Mouse (Mus musculus): Measurements from ENCODE around the gene Rbm47. TPM values are rescaled to one million over a fixed set of nuclear protein-coding genes. Genes with fewer than 3 reads are reported as not detected.
A peak's percentile ranks its signal among the peaks of the same experiment; 100 is the strongest.

The Rbm47 gene
- polyA plus RNA-seq, 1 experiment from 2014 or later: 75.0 TPM

DNA sequence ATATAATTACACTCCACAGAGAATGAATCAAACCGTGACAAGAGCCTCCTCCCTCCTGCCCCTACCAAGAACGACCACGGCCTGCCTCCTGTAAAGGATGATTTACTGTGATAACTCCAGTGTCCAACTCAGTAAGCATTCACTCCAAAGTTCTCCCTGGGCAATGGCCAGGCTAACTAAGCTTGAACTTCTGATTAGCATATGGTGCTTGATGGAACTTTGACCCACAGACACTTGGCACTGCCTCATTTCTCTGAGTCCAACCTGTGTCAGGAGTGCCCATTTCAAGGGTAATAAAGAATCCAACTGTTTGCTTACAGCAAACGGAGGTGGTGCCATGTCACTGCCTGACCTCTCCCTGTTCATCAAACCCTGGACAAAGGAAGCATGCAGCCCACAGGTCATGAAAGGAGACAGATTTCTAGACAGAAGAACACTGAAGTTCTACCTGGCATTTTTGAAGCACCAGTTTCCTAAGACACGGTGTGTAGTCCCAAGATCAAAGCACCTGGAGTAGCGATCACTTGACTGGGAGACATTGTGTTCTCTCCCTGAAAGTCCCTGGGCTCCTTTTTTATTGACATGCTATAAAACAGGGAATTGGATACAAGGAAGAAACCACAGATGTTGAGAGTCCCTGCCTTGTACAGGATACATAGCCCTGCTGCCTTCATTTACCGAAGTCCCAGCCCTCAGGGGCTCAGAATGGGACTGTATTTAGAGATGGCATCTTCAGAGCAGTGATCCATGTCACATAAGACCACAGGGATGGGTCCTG is 74.6 kb downstream of the Rbm47 start:
- no peak overlapping the region for H3K4me2 ChIP-seq (replicated peaks; ENCODE audit: low read depth, low read length)
- H3K27me3 ChIP-seq (ENCODE audit: insufficient read depth, low read length): no peaks in the 10 kb centered on the region
- H3K4me1 ChIP-seq (ENCODE audit: insufficient read depth, low read length): peaks cover 26% of the 10 kb centered on the region
- peak overlapping the region; percentile 65 for H3K27ac ChIP-seq (ENCODE audit: low read length)
- peak; percentile 71 for ATAC-seq (ENCODE audit: low FRiP score, low TSS enrichment)
- no peak overlapping the region for H3K4me3 ChIP-seq (ENCODE audit: low read length)
- H3K9ac ChIP-seq (replicated peaks; ENCODE audit: low read length): no peak overlapping the region
- no peaks in the 10 kb centered on the region for H3K36me3 ChIP-seq (ENCODE audit: insufficient read depth, low read length)
- 21% methylated on average over 7 of the region's 7 CpGs for WGBS
- no peaks in the 10 kb centered on the region for H3K9me3 ChIP-seq (ENCODE audit: low read length)

GRCm38 (mm10) chr5:66096081-66096480 is 76.8 kb downstream of the Rbm47 start:
- H3K4me3 ChIP-seq (ENCODE audit: low read length): no peak overlapping the region
- no peaks in the 10 kb centered on the region for H3K27me3 ChIP-seq (ENCODE audit: insufficient read depth, low read length)
- no peak for ATAC-seq (ENCODE audit: low FRiP score, low TSS enrichment)
- peaks cover 26% of the 10 kb centered on the region for H3K4me1 ChIP-seq (ENCODE audit: insufficient read depth, low read length)
- H3K36me3 ChIP-seq (ENCODE audit: insufficient read depth, low read length): no peaks in the 10 kb centered on the region
- no peaks in the 10 kb centered on the region for H3K9me3 ChIP-seq (ENCODE audit: low read length)
- H3K4me2 ChIP-seq (replicated peaks; ENCODE audit: low read depth, low read length): no peak overlapping the region
- 86% methylated on average over 6 of the region's 6 CpGs for WGBS
- no peak overlapping the region for H3K9ac ChIP-seq (replicated peaks; ENCODE audit: low read length)
- no peak overlapping the region for H3K27ac ChIP-seq (ENCODE audit: low read length)

DNA sequence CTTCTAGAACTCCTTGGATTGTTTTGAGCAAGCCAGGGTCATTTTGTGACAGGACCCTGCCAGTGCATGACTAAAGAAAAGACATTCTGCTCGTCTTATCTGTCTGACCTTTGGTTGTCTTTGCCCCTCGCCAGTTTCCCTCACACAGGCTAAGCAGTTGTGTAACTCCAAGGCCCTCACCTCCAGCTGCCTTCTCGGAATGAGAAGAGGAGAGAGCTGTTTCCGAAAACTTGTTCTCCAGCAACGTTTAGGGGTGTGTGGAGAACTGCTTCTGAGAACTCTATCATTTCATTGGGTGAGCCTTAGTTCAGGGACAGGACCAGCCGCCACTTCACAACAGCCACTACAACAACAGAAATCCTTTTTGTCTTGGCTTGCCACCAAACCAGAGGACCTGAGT is 77.8 kb downstream of the Rbm47 start:
- Histone ChIP-seq H3K4me2 (replicated peaks; ENCODE audit: low read depth, low read length) (no peak overlapping the region), H3K36me3 (ENCODE audit: insufficient read depth, low read length) (no peaks in the 10 kb centered on the region), H3K4me1 (ENCODE audit: insufficient read depth, low read length) (peaks cover 25% of the 10 kb centered on the region), H3K4me3 (ENCODE audit: low read length) (no peak overlapping the region), H3K9ac (replicated peaks; ENCODE audit: low read length) (no peak overlapping the region), H3K27me3 (ENCODE audit: insufficient read depth, low read length) (no peaks in the 10 kb centered on the region), H3K27ac (ENCODE audit: low read length) (no peak overlapping the region), H3K9me3 (ENCODE audit: low read length) (no peaks in the 10 kb centered on the region)
- 65% methylated on average over 6 of the region's 6 CpGs for WGBS
- no peak for ATAC-seq (ENCODE audit: low FRiP score, low TSS enrichment)

GRCm38 (mm10) chr5:66090037-66090436 is 82.9 kb downstream of the Rbm47 start:
- ATAC-seq (ENCODE audit: low FRiP score, low TSS enrichment): no peak
- Histone ChIP-seq H3K9ac (replicated peaks; ENCODE audit: low read length) (no peak overlapping the region), H3K4me3 (ENCODE audit: low read length) (no peak overlapping the region), H3K27ac (ENCODE audit: low read length) (no peak overlapping the region), H3K4me2 (replicated peaks; ENCODE audit: low read depth, low read length) (no peak overlapping the region), H3K4me1 (ENCODE audit: insufficient read depth, low read length) (0 out of 2 replicates have a peak, but pooled peaks cover 4% of the 10 kb centered on the region), H3K36me3 (ENCODE audit: insufficient read depth, low read length) (no peaks in the 10 kb centered on the region), H3K9me3 (ENCODE audit: low read length) (no peaks in the 10 kb centered on the region), H3K27me3 (ENCODE audit: insufficient read depth, low read length) (no peaks in the 10 kb centered on the region)
- WGBS: 54% methylated on average over 9 of the region's 9 CpGs

DNA sequence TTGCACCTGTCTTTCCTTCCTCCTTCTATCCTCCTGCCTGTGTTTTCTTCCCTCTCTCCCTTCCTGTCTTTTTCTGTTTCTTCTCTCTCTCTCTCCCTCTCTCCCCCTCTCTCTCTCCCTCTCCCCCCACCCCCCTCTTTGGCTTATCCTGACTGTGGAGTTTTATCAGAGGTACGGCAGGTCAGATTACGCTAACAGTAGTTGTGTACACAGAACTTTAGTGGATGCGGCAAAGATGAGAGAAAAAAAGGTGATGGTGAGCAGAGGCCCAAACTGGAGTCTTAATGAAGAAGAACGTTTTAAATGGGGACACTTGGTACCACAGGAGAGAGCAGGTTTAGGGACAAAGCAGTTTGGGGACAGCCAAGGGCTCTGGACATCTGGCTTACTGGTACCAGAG is 83.3 kb downstream of the Rbm47 start:
- WGBS: 58% methylated on average over 4 of the region's 4 CpGs
- H3K27me3 ChIP-seq (ENCODE audit: insufficient read depth, low read length): no peaks in the 10 kb centered on the region
- no peak overlapping the region for H3K27ac ChIP-seq (ENCODE audit: low read length)
- H3K4me3 ChIP-seq (ENCODE audit: low read length): no peak overlapping the region
- H3K4me2 ChIP-seq (replicated peaks; ENCODE audit: low read depth, low read length): no peak overlapping the region
- H3K9ac ChIP-seq (replicated peaks; ENCODE audit: low read length): no peak overlapping the region
- H3K9me3 ChIP-seq (ENCODE audit: low read length): no peaks in the 10 kb centered on the region
- no peak for ATAC-seq (ENCODE audit: low FRiP score, low TSS enrichment)
- H3K36me3 ChIP-seq (ENCODE audit: insufficient read depth, low read length): no peaks in the 10 kb centered on the region
- 0 out of 2 replicates have a peak, but pooled peaks cover 4% of the 10 kb centered on the region for H3K4me1 ChIP-seq (ENCODE audit: insufficient read depth, low read length)

GRCm38 (mm10) chr5:66088902-66089295 is 84.0 kb downstream of the Rbm47 start:
- Histone ChIP-seq H3K9ac (replicated peaks; ENCODE audit: low read length) (no peak overlapping the region), H3K9me3 (ENCODE audit: low read length) (no peaks in the 10 kb centered on the region), H3K4me3 (ENCODE audit: low read length) (no peak overlapping the region), H3K4me1 (ENCODE audit: insufficient read depth, low read length) (0 out of 2 replicates have a peak, but pooled peaks cover 4% of the 10 kb centered on the region), H3K36me3 (ENCODE audit: insufficient read depth, low read length) (no peaks in the 10 kb centered on the region), H3K27me3 (ENCODE audit: insufficient read depth, low read length) (no peaks in the 10 kb centered on the region), H3K4me2 (replicated peaks; ENCODE audit: low read depth, low read length) (no peak overlapping the region), H3K27ac (ENCODE audit: low read length) (no peak overlapping the region)
- ATAC-seq (ENCODE audit: low FRiP score, low TSS enrichment): no peak
- WGBS: 76% methylated on average over 5 of the region's 5 CpGs

- Histone ChIP-seq H3K4me3 (ENCODE audit: low read length) (no peak overlapping the region), H3K27me3 (ENCODE audit: insufficient read depth, low read length) (no peaks in the 10 kb centered on the region), H3K27ac (ENCODE audit: low read length) (no peak overlapping the region), H3K9ac (replicated peaks; ENCODE audit: low read length) (no peak overlapping the region), H3K4me1 (ENCODE audit: insufficient read depth, low read length) (0 out of 2 replicates have a peak, but pooled peaks cover 4% of the 10 kb centered on the region), H3K4me2 (replicated peaks; ENCODE audit: low read depth, low read length) (no peak overlapping the region), H3K36me3 (ENCODE audit: insufficient read depth, low read length) (no peaks in the 10 kb centered on the region), H3K9me3 (ENCODE audit: low read length) (no peaks in the 10 kb centered on the region)
- ATAC-seq (ENCODE audit: low FRiP score, low TSS enrichment): no peak
- 91% methylated on average over 4 of the region's 4 CpGs for WGBS
Observed at GRCm38 (mm10) chr5:66088247-66088901, 84.5 kb downstream of the Rbm47 start.

GRCm38 (mm10) chr5:66086952-66087351 is 86.0 kb downstream of the Rbm47 start:
- no peak overlapping the region for H3K27ac ChIP-seq (ENCODE audit: low read length)
- H3K9me3 ChIP-seq (ENCODE audit: low read length): no peaks in the 10 kb centered on the region
- peaks cover 10% of the 10 kb centered on the region for H3K4me1 ChIP-seq (ENCODE audit: insufficient read depth, low read length)
- H3K9ac ChIP-seq (replicated peaks; ENCODE audit: low read length): no peak overlapping the region
- 85% methylated on average over 9 of the region's 9 CpGs for WGBS
- no peaks in the 10 kb centered on the region for H3K36me3 ChIP-seq (ENCODE audit: insufficient read depth, low read length)
- H3K4me3 ChIP-seq (ENCODE audit: low read length): no peak overlapping the region
- ATAC-seq (ENCODE audit: low FRiP score, low TSS enrichment): no peak
- H3K4me2 ChIP-seq (replicated peaks; ENCODE audit: low read depth, low read length): no peak overlapping the region
- H3K27me3 ChIP-seq (ENCODE audit: insufficient read depth, low read length): no peaks in the 10 kb centered on the region

- no peaks in the 10 kb centered on the region for H3K9me3 ChIP-seq (ENCODE audit: low read length)
- H3K36me3 ChIP-seq (ENCODE audit: insufficient read depth, low read length): no peaks in the 10 kb centered on the region
- no peaks in the 10 kb centered on the region for H3K27me3 ChIP-seq (ENCODE audit: insufficient read depth, low read length)
- H3K4me2 ChIP-seq (replicated peaks; ENCODE audit: low read depth, low read length): no peak overlapping the region
- no peak overlapping the region for H3K9ac ChIP-seq (replicated peaks; ENCODE audit: low read length)
- ATAC-seq (ENCODE audit: low FRiP score, low TSS enrichment): no peak
- no peak overlapping the region for H3K27ac ChIP-seq (ENCODE audit: low read length)
- H3K4me1 ChIP-seq (ENCODE audit: insufficient read depth, low read length): peaks cover 10% of the 10 kb centered on the region
- WGBS: 96% methylated on average over 1 of the region's 1 CpGs
- no peak overlapping the region for H3K4me3 ChIP-seq (ENCODE audit: low read length)
Observed at GRCm38 (mm10) chr5:66086304-66086703, 86.6 kb downstream of the Rbm47 start.

GRCm38 (mm10) chr5:66085478-66085877 is 87.4 kb downstream of the Rbm47 start:
- Histone ChIP-seq H3K4me3 (ENCODE audit: low read length) (no peak overlapping the region), H3K4me2 (replicated peaks; ENCODE audit: low read depth, low read length) (no peak overlapping the region), H3K4me1 (ENCODE audit: insufficient read depth, low read length) (peaks cover 10% of the 10 kb centered on the region), H3K27ac (ENCODE audit: low read length) (no peak overlapping the region), H3K9ac (replicated peaks; ENCODE audit: low read length) (no peak overlapping the region), H3K36me3 (ENCODE audit: insufficient read depth, low read length) (no peaks in the 10 kb centered on the region), H3K27me3 (ENCODE audit: insufficient read depth, low read length) (no peaks in the 10 kb centered on the region), H3K9me3 (ENCODE audit: low read length) (no peaks in the 10 kb centered on the region)
- no peak for ATAC-seq (ENCODE audit: low FRiP score, low TSS enrichment)
- 45% methylated on average over 4 of the region's 4 CpGs for WGBS
